Mouse (Mus musculus) CH12.LX (cell line): ENCODE measurements at regions not wholly inside any gene's neighbourhood (a gene's known extent, or its start where the extent isn't known, plus 50 kb on each side); places are given as distances from the start of the nearest gene placed in this dataset.

Experiments used
- CTCF ChIP-seq, 2 experiments: IDR thresholded peaks in 1 of 2; conservative IDR thresholded peaks in 1 of 2; 2 replicates each; pipeline ENCODE4 v1.5.1; 2011 to 2012; ENCODE audit warnings: low read depth in 2 of 2, low read length in 2 of 2, improper control_type of control experiment in 1 of 2, inconsistent platforms in 1 of 2, mild to moderate bottlenecking in 1 of 2, moderate library complexity in 1 of 2
- E2F4 ChIP-seq: IDR thresholded peaks from 2 replicates; pipeline ENCODE4 v1.6.1; 2011; ENCODE audit warnings: low read depth, low read length, improper control_type of control experiment; ENCODE audit not compliant: insufficient replicate concordance
- ELF1 ChIP-seq: IDR thresholded peaks from 2 replicates; pipeline ENCODE4 v1.6.1; 2014; ENCODE audit warnings: low read depth, mild to moderate bottlenecking, inconsistent platforms, low read length, improper control_type of control experiment

DNA sequence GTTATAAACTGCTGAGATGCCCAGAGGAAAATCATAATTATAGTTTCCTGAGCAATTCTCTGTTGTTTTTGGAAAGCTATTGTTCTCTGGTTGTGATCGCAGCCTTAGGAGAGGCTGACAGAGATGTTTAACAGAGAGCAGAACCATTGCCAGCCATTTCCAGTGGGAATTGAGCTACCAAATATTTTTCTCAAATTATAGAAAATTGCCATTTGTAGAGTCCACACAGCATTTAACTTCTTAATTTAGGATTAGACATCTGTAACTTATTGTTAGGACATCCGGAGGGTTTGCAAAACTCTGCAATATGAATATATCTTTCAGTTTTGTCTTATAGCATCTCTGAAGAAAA lies 222.0 kb downstream of the Enc1 start:
- TF ChIP-seq CTCF (conservative IDR thresholded peaks at IDR 0.05 in 1 of 2, IDR thresholded peaks at IDR 0.05 in 1 of 2; ENCODE audit: low read depth in 2 of 2, low read length in 2 of 2) (no peak), ELF1 (no peak), E2F4 (no peak)
